In genomic region chr16:30204144-30204543, GRCm38 (mm10) we compare ENCODE assay signal across 22 mouse cellular contexts.
DNase-seq lines count a peak whose midpoint lies in the region; ATAC-seq lines count a peak whose summit lies in the region.
"Had no signal": no experiment of that assay in that cellular context is flagged by ENCODE, and none has a peak within 500 bp of the region (broad histone marks: within the 10 kb centered on the region; RNA-seq: fewer than 3 reads in every experiment).

No protein-coding gene starts in this region.

- 44% methylated on average over 4 of the region's 4 CpGs for WGBS in lung, embryonic 16.5 days

- ATAC-seq in lung, embryonic 16.5 days (ENCODE audit: low read depth) = peak; percentile 60
- ATAC-seq: intestine, postnatal 0 days had no signal

- H3K9ac ChIP-seq in lung, embryonic 16.5 days (ENCODE audit: low read length) = no peak overlapping the region
- H3K9ac ChIP-seq: embryonic facial prominence, embryonic 13.5 days; heart, embryonic 12.5 days; kidney, embryonic 15.5 days; limb, embryonic 15.5 days; lung, embryonic 14.5 days had no signal

- no peaks in the 10 kb centered on the region for H3K36me3 ChIP-seq in lung, embryonic 16.5 days (ENCODE audit: control insufficient read depth, insufficient read depth, low read length)
- H3K36me3 ChIP-seq: embryonic facial prominence, embryonic 13.5 days; heart, embryonic 12.5 days; kidney, embryonic 15.5 days; limb, embryonic 15.5 days had no signal

- H3K4me2 ChIP-seq in lung, embryonic 16.5 days (ENCODE audit: low read depth, low read length) = no peak overlapping the region
- H3K4me2 ChIP-seq: embryonic facial prominence, embryonic 13.5 days; heart, embryonic 12.5 days; kidney, embryonic 15.5 days; limb, embryonic 15.5 days; lung, embryonic 14.5 days had no signal

- H3K27ac ChIP-seq in lung, embryonic 16.5 days (ENCODE audit: low read length) = no peak overlapping the region
- H3K27ac ChIP-seq: embryonic facial prominence, embryonic 13.5 days; kidney, embryonic 15.5 days; limb, embryonic 15.5 days had no signal

- no peak overlapping the region for H3K4me3 ChIP-seq in lung, embryonic 16.5 days (ENCODE audit: low read length)
- H3K4me3 ChIP-seq: embryonic facial prominence, embryonic 13.5 days; erythroblast, embryonic 14.5 days; heart, embryonic 12.5 days; kidney, embryonic 15.5 days; limb, embryonic 15.5 days had no signal

- no peaks in the 10 kb centered on the region for H3K27me3 ChIP-seq in lung, embryonic 16.5 days (ENCODE audit: control insufficient read depth, insufficient read depth, low read depth, low read length)
- H3K27me3 ChIP-seq: kidney, embryonic 15.5 days; limb, embryonic 15.5 days had no signal

- peaks cover under 1% of the 10 kb centered on the region; the same call in 1 of the 2 replicates for H3K9me3 ChIP-seq in lung, embryonic 16.5 days (ENCODE audit: control insufficient read depth, low read length)
- H3K9me3 ChIP-seq: limb, embryonic 15.5 days had no signal

- peak; percentile 15 for DNase-seq in urinary bladder, postnatal 14 days (ENCODE audit: low spot score)
- no peak for DNase-seq in urinary bladder, postnatal 10 days (ENCODE audit: low spot score)
- peak; percentile 49 for DNase-seq in ZHBTc4 (ENCODE audit: low read depth, low spot score)
- peak; percentile 35 to 64 for DNase-seq in lung, postnatal 4 days
- no peak for DNase-seq in ovary, postnatal 10 days (ENCODE audit: low spot score)
- DNase-seq in adrenal gland, postnatal 10 days = no peak
- DNase-seq in adrenal gland, adult 8-10 months = no peak
- DNase-seq: adrenal gland, postnatal 14 days; cerebellum, adult 9-11 months; heart, postnatal 10 days; kidney, postnatal 36 days; lung, embryonic 14.5 days; midbrain, embryonic 14.5 days; right cerebral cortex, postnatal 14 days; spleen, adult 18-20 months had no signal

- H3K4me1 ChIP-seq in lung, embryonic 16.5 days (replicated peaks; ENCODE audit: control insufficient read depth, insufficient read depth, low read length) = peaks cover 8% of the 10 kb centered on the region
- H3K4me1 ChIP-seq: heart, embryonic 12.5 days had no signal

Comparison
In these comparisons a context has a peak if more than half of its experiments do, and no peak if none do; other contexts are left out.
1. DNase-seq: peak in urinary bladder, postnatal 14 days (single experiment), ZHBTc4 (single experiment) and lung, postnatal 4 days (2 of 2); none in urinary bladder, postnatal 10 days (single experiment), ovary, postnatal 10 days (single experiment), adrenal gland, postnatal 10 days (single experiment) and adrenal gland, adult 8-10 months (single experiment).